Mouse (Mus musculus): ENCODE measurements at regions not wholly inside any gene's neighbourhood (a gene's known extent, or its start where the extent isn't known, plus 50 kb on each side); places are given as distances from the start of the nearest gene placed in this dataset.
A peak's percentile ranks its signal among the peaks of the same experiment; 100 is the strongest.

- peak in 1 of 2 experiments; percentile 19 for DNase-seq (ENCODE audit: low spot score in 2 of 2)
These were observed 92.5 kb upstream of the Tab3 start for GRCm38 (mm10) chrX:85481326-85481725.

- DNase-seq (ENCODE audit: low spot score in 2 of 2) = peak in 1 of 2 experiments; percentile 3
These were observed 76.9 kb upstream of the Tab3 start for GRCm38 (mm10) chrX:85496943-85497342.

Data from layer of hippocampus, postnatal 14 days (tissue).